Mouse (Mus musculus): ENCODE data around the gene Cenpk.
"Not testable (repeated sequence)": the region's sequence is repeated elsewhere in the genome, so short reads cannot be mapped to it uniquely, and the experiment has no call there.

Gene Cenpk

GRCm38 (mm10) chr13:104228384-104229066, at the start of gene Cenpk, which contains the start of gene Ppwd1:
Gene Cenpk, plus strand, starts transcription at chr13:104228611.
Gene Ppwd1, minus strand, starts transcription at chr13:104228843.
- DNase-seq (ENCODE audit: low spot score) = peak; percentile 97

GRCm38 (mm10) chr13:104178650-104179121, 49.7 kb upstream of the Cenpk start, which contains the start of gene Trim23:
Gene Trim23, plus strand, starts transcription at chr13:104178797.
- DNase-seq (ENCODE audit: low spot score) = peak; percentile 96

- DNase-seq (ENCODE audit: low spot score) = no peak
Observed at GRCm38 (mm10) chr13:104179176-104179888, 49.1 kb upstream of the Cenpk start.

DNA sequence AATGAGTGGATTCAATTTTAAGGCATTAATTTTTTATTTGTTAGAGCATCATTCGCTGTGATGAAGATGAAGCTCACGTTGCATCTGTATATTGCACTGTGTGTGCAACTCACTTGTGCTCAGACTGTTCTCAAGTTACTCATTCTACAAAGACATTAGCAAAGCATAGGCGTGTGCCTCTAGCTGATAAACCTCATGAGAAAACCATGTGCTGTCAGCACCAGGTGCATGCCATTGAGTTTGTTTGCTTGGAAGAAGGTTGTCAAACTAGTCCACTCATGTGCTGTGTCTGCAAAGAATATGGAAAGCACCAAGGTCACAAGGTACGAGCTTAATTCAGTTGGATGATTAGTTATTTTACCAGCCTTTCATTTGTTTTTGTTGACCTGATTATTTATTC, 41.1 kb upstream of the Cenpk start:
- DNase-seq (ENCODE audit: low spot score) = no peak

DNA sequence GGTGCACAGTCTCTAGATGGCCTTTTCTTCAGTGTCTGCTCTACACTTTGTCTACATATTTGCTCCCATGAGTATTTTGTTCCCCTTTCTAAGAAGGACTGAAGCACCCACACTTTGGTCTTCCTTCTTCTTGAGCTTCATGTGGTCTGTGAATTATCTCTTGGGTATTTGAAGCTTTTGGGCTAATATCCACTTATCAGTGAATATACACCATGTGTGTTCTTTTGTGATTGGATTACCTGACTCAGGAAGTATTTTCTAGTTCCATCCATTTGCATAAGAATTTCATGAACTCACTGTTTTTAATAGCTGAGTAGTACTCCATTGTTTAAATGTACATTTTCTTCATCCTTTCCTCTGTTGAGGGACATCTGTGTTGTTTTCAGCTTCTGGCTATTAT, 32.5 kb upstream of the Cenpk start:
- DNase-seq (ENCODE audit: low spot score) = not testable (repeated sequence)

DNA sequence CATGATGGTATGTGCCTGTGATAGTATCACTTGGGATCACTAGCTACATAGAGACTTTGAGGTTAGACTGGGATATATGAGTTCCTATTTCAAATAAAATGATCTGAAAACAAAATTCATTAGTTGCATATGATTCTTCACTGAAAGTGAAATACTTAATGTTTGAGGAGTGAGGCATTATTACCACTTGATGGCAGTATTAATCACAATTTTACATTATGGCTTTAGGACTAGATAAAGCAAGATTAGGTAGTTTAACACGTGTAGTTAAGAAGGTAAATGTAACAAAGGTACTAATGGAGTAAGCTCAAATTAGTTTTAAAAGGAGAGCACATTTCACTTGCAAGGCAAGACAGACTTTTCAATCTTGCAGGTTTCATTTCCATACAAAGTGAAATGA, 24.1 kb upstream of the Cenpk start:
- no peak for DNase-seq (ENCODE audit: low spot score)

- no peak for DNase-seq (ENCODE audit: low spot score)
Observed at GRCm38 (mm10) chr13:104227478-104227877, 933 bp upstream of the Cenpk start.

DNA sequence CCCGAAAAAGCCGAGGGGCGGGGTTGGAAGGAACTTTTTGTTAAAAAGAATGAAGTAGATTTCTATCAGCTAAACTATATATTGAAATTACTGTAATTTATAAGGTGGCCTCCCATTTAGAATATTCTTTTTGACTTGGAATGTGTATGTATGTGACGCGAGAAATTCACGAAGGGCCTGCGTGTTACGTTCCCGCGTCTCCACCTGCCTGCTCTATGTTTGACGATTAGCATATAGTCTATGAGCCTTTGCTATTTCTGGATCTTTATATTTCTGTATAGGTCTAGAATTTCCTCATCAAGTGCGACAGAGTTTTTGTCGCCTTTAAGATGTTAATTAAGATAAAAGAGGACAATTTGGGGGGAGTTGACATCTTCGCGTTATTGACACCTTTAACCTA, 770 bp downstream of the Cenpk start:
- no peak for DNase-seq (ENCODE audit: low spot score)

DNA sequence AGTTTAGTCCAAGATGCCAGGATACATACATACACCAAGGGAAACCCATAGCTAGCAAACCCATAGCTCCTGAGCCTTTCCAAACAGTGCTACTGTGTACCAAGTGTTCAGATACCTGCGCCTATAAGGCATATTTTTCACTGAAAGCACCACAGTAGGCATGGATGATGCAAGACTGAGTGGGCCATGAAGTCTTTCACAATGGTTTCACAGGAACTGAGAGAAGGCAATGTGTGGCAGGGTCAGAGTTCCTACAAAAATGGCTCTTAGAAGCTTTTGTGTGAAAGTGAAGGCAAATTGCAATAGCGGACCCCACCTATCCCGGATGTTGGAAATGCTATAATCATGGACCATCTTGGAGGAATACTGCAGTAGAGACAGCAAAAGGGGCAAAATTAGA, 30.6 kb downstream of the Cenpk start:
- no peak for DNase-seq (ENCODE audit: low spot score)

- no peak for DNase-seq (ENCODE audit: low spot score)
Observed at GRCm38 (mm10) chr13:104285031-104285431, 56.6 kb downstream of the Cenpk start.

DNA sequence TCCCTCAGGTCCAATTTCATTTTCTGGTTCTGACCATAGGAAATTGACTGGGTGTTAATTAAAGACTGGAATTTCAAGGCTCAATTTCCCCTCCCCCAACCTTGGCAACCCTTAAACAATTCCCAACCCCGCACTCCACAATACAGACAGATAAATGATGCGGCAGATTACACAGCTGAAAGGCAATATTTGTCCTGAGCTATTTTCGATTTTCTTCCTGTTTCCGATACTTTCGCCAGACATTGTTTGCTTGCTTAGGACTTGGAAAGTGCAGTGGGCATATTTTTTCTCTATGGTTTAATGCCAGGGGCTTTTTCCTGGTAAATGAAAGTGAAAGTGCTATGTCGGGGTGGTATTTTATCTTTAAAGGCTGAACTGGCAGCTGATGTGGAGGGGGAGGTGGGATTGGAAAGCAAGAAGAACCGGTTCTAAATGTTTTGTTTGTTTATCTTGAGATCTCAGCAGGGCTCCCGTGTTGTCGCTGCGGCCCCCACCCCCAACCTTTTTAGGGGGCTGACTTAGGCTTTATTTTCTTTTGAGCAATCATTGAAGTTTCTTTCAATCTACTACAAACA, 57.4 kb downstream of the Cenpk start:
- DNase-seq (ENCODE audit: low spot score) = no peak

GRCm38 (mm10) chr13:104286336-104286735, 57.9 kb downstream of the Cenpk start:
- DNase-seq (ENCODE audit: low spot score) = no peak

- DNase-seq (ENCODE audit: low spot score) = peak; percentile 83
Observed at GRCm38 (mm10) chr13:104286897-104287309, 58.5 kb downstream of the Cenpk start.

DNA sequence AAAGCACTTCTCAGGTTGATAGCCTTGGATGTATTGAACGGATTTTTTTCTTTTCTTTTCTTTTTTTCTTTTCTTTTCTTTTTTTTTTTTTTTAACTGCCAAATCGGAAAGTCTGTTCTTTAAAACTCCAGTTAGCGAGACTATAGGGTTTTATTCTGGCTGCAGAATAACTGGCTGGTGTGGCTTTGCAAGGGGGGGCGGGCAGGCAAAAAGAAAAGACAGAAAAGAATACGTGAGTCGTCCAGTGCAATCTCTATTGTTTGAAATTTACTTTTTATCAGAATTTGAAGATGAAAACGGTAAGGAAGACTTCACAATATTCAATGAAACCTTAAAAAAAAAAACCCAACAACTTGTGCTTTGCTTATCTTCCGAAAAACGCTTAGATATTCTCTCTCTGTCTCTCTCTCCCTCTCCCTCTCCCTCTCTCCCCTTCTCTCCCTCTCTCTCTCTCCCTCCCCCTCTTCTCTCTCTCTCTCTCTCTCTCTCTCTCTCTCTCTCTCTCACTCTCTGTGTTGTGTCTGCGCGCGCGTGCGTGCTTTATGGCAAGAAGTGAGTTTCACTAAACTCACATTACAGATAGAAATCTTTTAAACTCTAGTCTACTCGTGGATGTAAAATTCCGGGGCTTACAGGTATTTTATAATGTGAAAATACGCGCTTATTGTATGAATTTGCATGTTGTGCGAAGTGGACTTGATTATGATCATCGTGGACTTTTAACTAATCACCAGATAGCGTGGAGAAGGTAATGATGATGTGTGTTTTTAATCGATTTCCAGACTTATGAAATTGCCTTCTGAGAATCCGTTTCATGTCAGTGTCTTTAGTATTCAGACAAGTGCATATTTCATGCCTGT, 59.2 kb downstream of the Cenpk start, which contains the start of gene Adamts6:
Gene Adamts6, plus strand, starts transcription at position 470 of the 860 bp plus-strand sequence.
- DNase-seq (ENCODE audit: low spot score) = no peak

DNA sequence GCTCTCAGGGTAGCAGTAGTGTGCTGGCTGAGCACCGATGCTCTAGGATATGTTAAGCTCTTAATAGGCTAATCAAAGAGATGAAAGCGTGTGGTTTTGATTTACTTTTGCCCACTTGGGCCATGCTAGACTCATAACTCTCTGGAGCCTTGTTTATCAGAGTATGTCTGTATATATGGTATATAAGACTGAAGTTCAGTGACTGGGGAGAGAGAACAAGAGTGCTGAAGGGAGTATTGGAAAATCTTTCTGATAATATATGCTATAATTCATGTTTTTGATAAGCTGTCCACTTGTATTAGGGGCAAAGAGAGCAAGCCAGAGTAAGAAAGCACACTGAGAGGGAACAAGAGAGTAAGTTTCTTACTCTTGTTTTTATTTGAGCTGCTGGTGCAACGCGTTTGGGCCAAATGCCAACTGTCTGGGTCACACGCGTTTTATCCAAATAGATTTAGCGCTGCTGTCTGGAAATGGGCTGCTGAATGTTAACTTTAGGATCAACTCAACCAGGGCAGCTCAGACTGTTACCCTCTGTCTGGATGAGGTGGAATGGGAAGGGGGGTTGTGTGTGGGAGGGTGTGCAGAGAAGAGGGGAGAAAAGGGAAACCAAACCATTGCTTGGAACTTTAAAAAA, 59.9 kb downstream of the Cenpk start:
- peak; percentile 73 for DNase-seq (ENCODE audit: low spot score)

DNA sequence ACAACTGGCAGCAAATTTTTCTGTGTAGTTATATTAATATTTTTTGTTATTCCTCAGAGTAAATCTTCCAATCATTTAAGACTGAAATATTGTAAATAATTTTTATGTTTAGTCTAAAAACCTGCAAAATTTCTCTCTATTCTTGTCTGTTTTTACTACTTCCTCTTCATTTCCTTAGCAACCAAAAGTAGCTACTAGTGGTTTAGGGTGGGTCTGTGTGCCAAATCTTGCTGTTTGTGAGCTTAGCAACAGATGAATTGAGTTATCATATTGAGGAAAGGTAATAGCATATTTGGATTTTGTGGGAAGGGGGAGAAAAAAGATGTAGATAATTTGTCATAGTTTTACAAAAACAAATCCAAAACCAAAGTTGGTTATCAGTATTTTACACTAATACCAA, 60.8 kb downstream of the Cenpk start:
- DNase-seq (ENCODE audit: low spot score) = no peak

DNA sequence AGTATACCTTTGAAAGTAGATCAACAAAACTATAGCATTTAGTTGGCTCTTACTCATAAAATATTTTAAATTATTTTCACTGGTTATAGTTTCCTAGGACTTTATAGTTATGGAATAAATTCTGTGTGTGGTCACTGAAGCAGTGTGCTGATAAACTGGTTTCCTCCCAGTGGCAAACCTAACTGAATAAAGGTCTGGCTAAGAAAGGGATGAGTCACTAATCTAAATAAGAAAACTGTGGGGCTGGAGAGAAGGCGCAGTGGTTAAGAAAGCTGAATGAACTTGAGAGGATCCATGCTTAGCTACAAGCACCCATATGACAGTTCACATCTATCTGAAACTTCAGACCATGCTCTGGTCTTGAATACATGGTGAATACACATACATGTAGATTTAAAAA, 67.1 kb downstream of the Cenpk start:
- no peak for DNase-seq (ENCODE audit: low spot score)

Data from ovary, postnatal 36 days (tissue).